Mouse (Mus musculus) MEL (cell line): ENCODE results near the gene Nme7. TPM values are rescaled to one million over a fixed set of nuclear protein-coding genes. Genes with fewer than 3 reads are reported as not detected.

Experiments used
- DNase-seq: peaks from one replicate; pipeline ENCODE4 v3.0.0; 2011; ENCODE audit warnings: low read depth, low spot score
- H3K27ac ChIP-seq: 2 replicates; pipeline ENCODE4 v1.5.1; 2012; ENCODE audit warnings: low read depth, mild to moderate bottlenecking, control low read depth, low read length, moderate library complexity; ENCODE audit not compliant: control insufficient read depth
- H3K27me3 ChIP-seq, 2 experiments: fragments of 150-350 bp in 1 of 2; sonication (generic) in 1 of 2; 2 replicates each; pipeline ENCODE4 v1.6.1; 2012; ENCODE audit warnings: low read length in 2 of 2, mild to moderate bottlenecking in 2 of 2, improper control_type of control experiment in 1 of 2, moderate library complexity in 1 of 2; ENCODE audit not compliant: insufficient read depth in 2 of 2, control insufficient read depth in 1 of 2
- H3K36me3 ChIP-seq, 2 experiments: 2 replicates each; pipeline ENCODE4 v1.6.1; 2012 to 2014; ENCODE audit warnings: low read length in 2 of 2, improper control_type of control experiment in 1 of 2, inconsistent platforms in 1 of 2, mild to moderate bottlenecking in 1 of 2; ENCODE audit not compliant: insufficient read depth in 2 of 2, control insufficient read depth in 1 of 2
- H3K4me1 ChIP-seq, 2 experiments: fragments of 150-350 bp in 1 of 2; sonication (generic) in 1 of 2; 2 replicates each; pipeline ENCODE4 v1.6.1; 2012; ENCODE audit warnings: low read length in 2 of 2, improper control_type of control experiment in 1 of 2, mild to moderate bottlenecking in 1 of 2; ENCODE audit not compliant: insufficient read depth in 2 of 2, control insufficient read depth in 1 of 2
- H3K4me3 ChIP-seq, 2 experiments: fragments of 150-350 bp in 1 of 2; sonication (generic) in 1 of 2; 2 replicates each; pipeline ENCODE4 v1.5.1; 2012; ENCODE audit warnings: low read depth in 2 of 2, low read length in 2 of 2, mild to moderate bottlenecking in 2 of 2, moderate library complexity in 2 of 2, control low read depth in 1 of 2, improper control_type of control experiment in 1 of 2; ENCODE audit not compliant: control insufficient read depth in 1 of 2, insufficient read depth in 1 of 2
- H3K79me2 ChIP-seq: 2 replicates; pipeline ENCODE4 v1.6.1; 2012; ENCODE audit warnings: mild to moderate bottlenecking, low read length, moderate library complexity; ENCODE audit not compliant: control insufficient read depth, poor library complexity, insufficient read depth
- H3K9ac ChIP-seq: 2 replicates; pipeline ENCODE4 v1.6.1; 2012; ENCODE audit warnings: low read depth, mild to moderate bottlenecking, control low read depth, low read length, moderate library complexity; ENCODE audit not compliant: control insufficient read depth, poor library complexity, severe bottlenecking
- H3K9me3 ChIP-seq: fragments of 150-350 bp; sonication (generic); replicated peaks from 2 replicates; pipeline ENCODE4 v1.6.1; 2012; ENCODE audit warnings: mild to moderate bottlenecking, low read length, improper control_type of control experiment, moderate library complexity; ENCODE audit not compliant: insufficient read depth
- BHLHE40 ChIP-seq: IDR thresholded peaks from 2 replicates; pipeline ENCODE4 v1.6.1; 2012; ENCODE audit warnings: low read depth, mild to moderate bottlenecking, inconsistent platforms, low read length, improper control_type of control experiment, borderline replicate concordance
- CHD1 ChIP-seq: IDR thresholded peaks from 2 replicates; pipeline ENCODE4 v1.6.1; 2012; ENCODE audit warnings: low read depth, mild to moderate bottlenecking, inconsistent platforms, low read length, improper control_type of control experiment
- E2F4 ChIP-seq: IDR thresholded peaks from 2 replicates; pipeline ENCODE4 v1.6.1; 2011; ENCODE audit warnings: low read depth, low read length, improper control_type of control experiment, borderline replicate concordance
- ELF1 ChIP-seq: IDR thresholded peaks from 2 replicates; pipeline ENCODE4 v1.6.1; 2014; ENCODE audit warnings: low read depth, mild to moderate bottlenecking, inconsistent platforms, low read length, improper control_type of control experiment, moderate library complexity
- ETS1 ChIP-seq: IDR thresholded peaks from 2 replicates; pipeline ENCODE4 v1.6.1; 2012; ENCODE audit warnings: low read depth, mild to moderate bottlenecking, inconsistent platforms, low read length, improper control_type of control experiment, moderate library complexity
- GABPA ChIP-seq: IDR thresholded peaks from 2 replicates; pipeline ENCODE4 v1.6.1; 2012; ENCODE audit warnings: low read depth, mild to moderate bottlenecking, inconsistent platforms, low read length, improper control_type of control experiment, moderate library complexity
- GATA1 ChIP-seq: IDR thresholded peaks from 2 replicates; pipeline ENCODE4 v1.6.1; 2011; ENCODE audit warnings: low read depth, low read length, improper control_type of control experiment
- HCFC1 ChIP-seq: IDR thresholded peaks from 2 replicates; pipeline ENCODE4 v1.6.1; 2012; ENCODE audit warnings: low read depth, mild to moderate bottlenecking, inconsistent platforms, low read length, improper control_type of control experiment, moderate library complexity
- JUND ChIP-seq: IDR thresholded peaks from 2 replicates; pipeline ENCODE4 v1.6.1; 2011; ENCODE audit warnings: low read depth, mild to moderate bottlenecking, improper control_type of control experiment, low read length
- MAFK ChIP-seq: IDR thresholded peaks from 2 replicates; pipeline ENCODE4 v1.6.1; 2011; ENCODE audit warnings: low read depth, mild to moderate bottlenecking, low read length, improper control_type of control experiment, borderline replicate concordance
- MAX ChIP-seq: IDR thresholded peaks from 2 replicates; pipeline ENCODE4 v1.6.1; 2011; ENCODE audit warnings: low read length, improper control_type of control experiment
- MAZ ChIP-seq: IDR thresholded peaks from 2 replicates; pipeline ENCODE4 v1.6.1; 2012; ENCODE audit warnings: low read depth, mild to moderate bottlenecking, inconsistent platforms, low read length, improper control_type of control experiment
- MXI1 ChIP-seq: IDR thresholded peaks from 2 replicates; pipeline ENCODE4 v1.6.1; 2011; ENCODE audit warnings: mild to moderate bottlenecking, low read depth, low read length, improper control_type of control experiment
- MYB ChIP-seq: IDR thresholded peaks from 2 replicates; pipeline ENCODE4 v1.6.1; 2011; ENCODE audit warnings: mild to moderate bottlenecking, low read depth, low read length, improper control_type of control experiment
- MYC ChIP-seq: IDR thresholded peaks from 2 replicates; pipeline ENCODE4 v1.6.1; 2011; ENCODE audit warnings: low read depth, mild to moderate bottlenecking, low read length, improper control_type of control experiment, moderate library complexity
- POLR2A ChIP-seq, 2 experiments: IDR thresholded peaks; 2 replicates each; pipeline ENCODE4 v1.6.1; 2011 to 2012; ENCODE audit warnings: low read length in 2 of 2, mild to moderate bottlenecking in 2 of 2, control low read depth in 1 of 2, improper control_type of control experiment in 1 of 2, low read depth in 1 of 2, moderate library complexity in 1 of 2; ENCODE audit not compliant: control insufficient read depth in 1 of 2, insufficient read depth in 1 of 2, poor library complexity in 1 of 2
- POLR2AphosphoS5 ChIP-seq: IDR thresholded peaks from 2 replicates; pipeline ENCODE4 v1.6.1; 2012; ENCODE audit warnings: low read depth, borderline replicate concordance, mild to moderate bottlenecking, inconsistent platforms, low read length, moderate library complexity, mixed read lengths
- RAD21 ChIP-seq: IDR thresholded peaks from 2 replicates; pipeline ENCODE4 v1.6.1; 2011; ENCODE audit warnings: mild to moderate bottlenecking, low read depth, low read length, improper control_type of control experiment
- USF1 ChIP-seq: IDR thresholded peaks from 2 replicates; pipeline ENCODE4 v1.6.1; 2014; ENCODE audit warnings: low read depth, mild to moderate bottlenecking, inconsistent platforms, low read length, improper control_type of control experiment, moderate library complexity
- ZMIZ1 ChIP-seq: IDR thresholded peaks from 2 replicates; pipeline ENCODE4 v1.6.1; 2012; ENCODE audit warnings: low read depth, mild to moderate bottlenecking, inconsistent platforms, low read length, improper control_type of control experiment, moderate library complexity
- ZNF384 ChIP-seq: IDR thresholded peaks from 2 replicates; pipeline ENCODE4 v1.6.1; 2012; ENCODE audit warnings: low read depth, mild to moderate bottlenecking, inconsistent platforms, low read length, improper control_type of control experiment
- polyA plus RNA-seq, 2 experiments: library from polyadenylated mRNA; stranded (reverse) in 1 of 2; unstranded in 1 of 2; fragments of >175 nt in 1 of 2; fragments of >200 nt in 1 of 2; gene quantifications; 2 replicates each; pipeline versions ENCODE4 v1.2.1 to v1.2.4; 2012; ENCODE audit warnings: low replicate concordance in 2 of 2, low read depth in 1 of 2; ENCODE audit not compliant: insufficient read length in 2 of 2, insufficient read depth in 1 of 2, missing spikeins in 1 of 2
- total RNA-seq: library from RNA; depleted of rRNA; stranded (reverse); fragments of 300-350 nt; gene quantifications from 2 replicates; pipeline ENCODE4 v1.2.3, GENCODE M21; 2012

The Nme7 gene
- total and polyA plus RNA-seq, 3 experiments = 23.2 to 27.6 TPM; not detected in 1

GRCm38 (mm10) chr1:164353443-164353842 is 49.5 kb downstream of the Nme7 start:
- Histone ChIP-seq H3K79me2 (no peaks in the 10 kb centered on the region), H3K9me3 (no peaks in the 10 kb centered on the region), H3K27ac (no peak overlapping the region), H3K4me3 (no peak overlapping the region), H3K27me3 (no peaks in the 10 kb centered on the region), H3K9ac (no peak overlapping the region), H3K36me3 (no peaks in the 10 kb centered on the region), H3K4me1 (no peaks in the 10 kb centered on the region)
- TF ChIP-seq BHLHE40 (no peak), MXI1 (no peak), MYC (no peak), GATA1 (no peak), E2F4 (no peak), JUND (no peak), RAD21 (no peak), ZMIZ1 (no peak), USF1 (no peak)
- DNase-seq = no peak

GRCm38 (mm10) chr1:164357995-164358394 is 54.1 kb downstream of the Nme7 start:
- Histone ChIP-seq H3K4me3 (no peak overlapping the region), H3K9ac (no peak overlapping the region), H3K27ac (no peak overlapping the region), H3K4me1 (no peaks in the 10 kb centered on the region), H3K27me3 (no peaks in the 10 kb centered on the region), H3K36me3 (no peaks in the 10 kb centered on the region), H3K79me2 (no peaks in the 10 kb centered on the region)
- no peak for DNase-seq
- TF ChIP-seq MYB (no peak), MAX (no peak), ZMIZ1 (no peak), ETS1 (no peak), GATA1 (no peak), GABPA (no peak), POLR2A (IDR thresholded peaks at IDR 0.05; ENCODE audit: control insufficient read depth in 1 of 2, insufficient read depth in 1 of 2, low read depth in 1 of 2, low read length in 2 of 2, poor library complexity in 1 of 2) (no peak), ELF1 (no peak), RAD21 (no peak), MAZ (no peak), CHD1 (no peak), ZNF384 (no peak), POLR2AphosphoS5 (no peak), MAFK (no peak), BHLHE40 (no peak), HCFC1 (no peak)
- TF ChIP-seq, all 39 proteins: peak for 0
- no peaks in the 10 kb centered on the region for H3K9me3 ChIP-seq
